12 mouse cellular contexts compared by ENCODE assay signal in the genomic region with DNA sequence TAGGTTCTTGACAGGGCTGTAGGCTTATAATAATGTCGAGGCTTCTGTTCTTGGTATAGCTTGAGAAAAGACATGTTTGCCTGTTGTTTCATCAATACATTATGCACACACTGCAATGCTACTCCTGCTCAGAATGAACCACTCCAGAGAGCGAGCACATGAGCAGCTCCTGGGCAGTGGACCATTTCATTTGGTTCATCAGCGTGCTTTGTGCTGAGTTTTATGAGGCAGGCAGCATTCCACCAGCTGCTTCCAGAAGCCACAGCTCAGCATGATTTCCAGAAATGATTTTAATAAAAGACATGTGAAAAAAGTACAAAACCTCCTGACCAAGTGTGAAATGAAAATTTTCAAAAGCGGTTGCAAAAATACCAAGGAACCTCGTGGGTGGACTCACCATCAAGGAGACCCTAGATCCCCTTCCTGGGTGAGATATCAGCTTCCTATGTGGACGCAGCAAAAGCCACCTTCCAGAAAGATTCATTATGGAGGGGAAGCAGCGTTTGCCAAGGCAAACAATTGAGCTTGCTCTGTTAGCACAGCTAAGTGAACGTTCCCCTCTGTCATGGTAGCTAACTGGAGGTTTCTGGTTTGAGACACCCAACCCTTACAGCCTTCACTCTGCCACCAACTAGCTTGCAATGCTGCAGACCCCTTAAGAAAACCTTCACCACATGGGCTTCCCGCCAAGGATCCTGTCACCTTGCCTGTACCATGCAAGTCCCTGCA.
DNase-seq lines count a peak whose midpoint lies in the region; ATAC-seq and TF ChIP-seq lines count a peak whose summit lies in the region.
"Had no signal": no experiment of that assay in that cellular context is flagged by ENCODE, and none has a peak within 500 bp of the region (broad histone marks: within the 10 kb centered on the region; RNA-seq: fewer than 3 reads in every experiment).

No protein-coding gene starts in this region.

- intact Hi-C loops in gastrocnemius, postnatal 14 days (cut with DNase I; ENCODE audit: low total_unique reads) = no loop called here

- H3K27ac ChIP-seq in embryonic fibroblast, embryonic 13.5 days (ENCODE audit: insufficient read depth, low read length) = peak overlapping the region; percentile 76
- H3K27ac ChIP-seq in liver, embryonic 11.5 days (ENCODE audit: low read depth, low read length) = no peak overlapping the region

- 0 out of 2 replicates have a peak, but pooled peaks have one; percentile 23 for TF ChIP-seq POLR2A in embryonic fibroblast, embryonic 13.5 days (IDR thresholded peaks at IDR 0.05; ENCODE audit: low read depth, low read length)

- H3K9ac ChIP-seq in liver, embryonic 11.5 days (ENCODE audit: low read depth, low read length) = no peak overlapping the region
- H3K9ac ChIP-seq: lung, embryonic 14.5 days had no signal

- H3K36me3 ChIP-seq in liver, embryonic 11.5 days (ENCODE audit: control insufficient read depth, insufficient read depth, low read length) = no peaks in the 10 kb centered on the region

- DNase-seq in gastrocnemius, postnatal 14 days = peak; percentile 43
- DNase-seq in gastrocnemius, adult 8-10 months (ENCODE audit: low spot score in 2 of 2) = no peak
- DNase-seq in Muller cell, postnatal 12 days (ENCODE audit: inconsistent ontology term) = peak; percentile 84
- DNase-seq in kidney, postnatal 10 days = peak; percentile 61
- DNase-seq in liver, embryonic 11.5 days (ENCODE audit: low spot score) = no peak
- DNase-seq in thymus, adult 18-20 months = no peak
- no peak for DNase-seq in lung, postnatal 36 days
- DNase-seq: adrenal gland, adult 2 months; heart, postnatal 4 days; lung, embryonic 14.5 days; thymus, postnatal 36 days had no signal

- H3K4me2 ChIP-seq in liver, embryonic 11.5 days = no peak overlapping the region
- H3K4me2 ChIP-seq: lung, embryonic 14.5 days had no signal

- peaks cover 16% of the 10 kb centered on the region for H3K4me1 ChIP-seq in embryonic fibroblast, embryonic 13.5 days (ENCODE audit: control insufficient read depth, insufficient read depth, low read length)
- H3K4me1 ChIP-seq in liver, embryonic 11.5 days (replicated peaks; ENCODE audit: control insufficient read depth, insufficient read depth, low read length) = no peaks in the 10 kb centered on the region

- no peaks in the 10 kb centered on the region for H3K9me3 ChIP-seq in liver, embryonic 11.5 days (ENCODE audit: control insufficient read depth, low read length)

- ATAC-seq in liver, embryonic 11.5 days (replicated peaks; ENCODE audit: low FRiP score) = no peak

- no peak overlapping the region for H3K4me3 ChIP-seq in embryonic fibroblast, embryonic 13.5 days (ENCODE audit: insufficient read depth, low read length)
- no peak overlapping the region for H3K4me3 ChIP-seq in liver, embryonic 11.5 days (ENCODE audit: low read depth, low read length)

- WGBS in liver, embryonic 11.5 days = 71% methylated on average over 9 of the region's 9 CpGs

- no peaks in the 10 kb centered on the region for H3K27me3 ChIP-seq in liver, embryonic 11.5 days (replicated peaks; ENCODE audit: control insufficient read depth, insufficient read depth, low read length)

- TF ChIP-seq CTCF in embryonic fibroblast, embryonic 13.5 days (IDR thresholded peaks at IDR 0.05; ENCODE audit: borderline replicate concordance, insufficient read depth, low read length) = no peak

Comparison
In these comparisons a context has a peak if more than half of its experiments do, and no peak if none do; other contexts are left out.
1. DNase-seq: peak in gastrocnemius, postnatal 14 days (single experiment), Muller cell, postnatal 12 days (single experiment) and kidney, postnatal 10 days (single experiment); none in gastrocnemius, adult 8-10 months (0 of 2), liver, embryonic 11.5 days (single experiment), thymus, adult 18-20 months (0 of 2) and lung, postnatal 36 days (single experiment).